Comparison of ENCODE assay signal across 8 mouse cellular contexts in genomic region chr13:37509352-37509851, GRCm38 (mm10).
DNase-seq lines count a peak whose midpoint lies in the region; ATAC-seq lines count a peak whose summit lies in the region.

No protein-coding gene starts in this region.

- peaks cover 69% of the 10 kb centered on the region for H3K4me1 ChIP-seq in kidney, embryonic 15.5 days
- peaks cover 30% of the 10 kb centered on the region for H3K4me1 ChIP-seq in forebrain, embryonic 13.5 days
- peaks cover 53% of the 10 kb centered on the region for H3K4me1 ChIP-seq in intestine, embryonic 14.5 days (replicated peaks; ENCODE audit: control insufficient read depth, insufficient read depth, low read length)

- H3K4me3 ChIP-seq in kidney, embryonic 15.5 days (replicated peaks) = no peak overlapping the region
- H3K4me3 ChIP-seq in forebrain, embryonic 13.5 days = no peak overlapping the region
- no peak overlapping the region for H3K4me3 ChIP-seq in intestine, embryonic 14.5 days (ENCODE audit: low read depth, low read length)

- H3K36me3 ChIP-seq in kidney, embryonic 15.5 days = no peaks in the 10 kb centered on the region
- no peaks in the 10 kb centered on the region for H3K36me3 ChIP-seq in forebrain, embryonic 13.5 days (ENCODE audit: poor library complexity, severe bottlenecking)
- H3K36me3 ChIP-seq in intestine, embryonic 14.5 days (ENCODE audit: control insufficient read depth, insufficient read depth, low read length) = no peaks in the 10 kb centered on the region

- no peaks in the 10 kb centered on the region for H3K27me3 ChIP-seq in kidney, embryonic 15.5 days
- no peaks in the 10 kb centered on the region for H3K27me3 ChIP-seq in forebrain, embryonic 13.5 days
- no peaks in the 10 kb centered on the region for H3K27me3 ChIP-seq in intestine, embryonic 14.5 days (replicated peaks; ENCODE audit: control insufficient read depth, insufficient read depth, low read length)

- H3K9ac ChIP-seq in kidney, embryonic 15.5 days = no peak overlapping the region
- no peak overlapping the region for H3K9ac ChIP-seq in forebrain, embryonic 13.5 days
- H3K9ac ChIP-seq in intestine, embryonic 14.5 days (ENCODE audit: low read length) = no peak overlapping the region; the same call in 1 of the 2 replicates

- 13% methylated on average over 12 of the region's 12 CpGs for WGBS in kidney, embryonic 15.5 days
- whole genome bisulfite sequencing in forebrain, embryonic 13.5 days = 39% methylated on average over 12 of the region's 12 CpGs
- WGBS in intestine, embryonic 14.5 days = 4% methylated on average over 12 of the region's 12 CpGs

- no peaks in the 10 kb centered on the region for H3K9me3 ChIP-seq in kidney, embryonic 15.5 days (replicated peaks)
- H3K9me3 ChIP-seq in forebrain, embryonic 13.5 days (replicated peaks) = no peaks in the 10 kb centered on the region
- H3K9me3 ChIP-seq in intestine, embryonic 14.5 days (ENCODE audit: control insufficient read depth, low read length) = no peaks in the 10 kb centered on the region

- H3K27ac ChIP-seq in kidney, embryonic 15.5 days = peak overlapping the region; percentile 85
- 0 out of 2 replicates have a peak overlapping the region, but pooled peaks have one; percentile 25 for H3K27ac ChIP-seq in forebrain, embryonic 13.5 days
- H3K27ac ChIP-seq in intestine, embryonic 14.5 days (ENCODE audit: low read depth) = peak overlapping the region; percentile 79

- ATAC-seq in kidney, embryonic 15.5 days (replicated peaks; ENCODE audit: low FRiP score) = peak; percentile 47
- ATAC-seq in forebrain, embryonic 13.5 days = peak; percentile 47
- peak; percentile 43 for ATAC-seq in intestine, embryonic 14.5 days (replicated peaks; ENCODE audit: low FRiP score, low TSS enrichment, low read depth)
- no peak for ATAC-seq in cerebellum, adult (ENCODE audit: insufficient number of reproducible peaks, low FRiP score, low TSS enrichment)

- H3K4me2 ChIP-seq in kidney, embryonic 15.5 days = peak overlapping the region; percentile 27; the same call in 1 of the 2 replicates
- H3K4me2 ChIP-seq in forebrain, embryonic 13.5 days = no peak overlapping the region
- peak overlapping the region; percentile 29 for H3K4me2 ChIP-seq in intestine, embryonic 14.5 days (ENCODE audit: low read length)

- DNase-seq in kidney, adult 18-20 months = no peak
- peak; percentile 63 for DNase-seq in intestine, embryonic 14.5 days (ENCODE audit: low spot score)
- peak; percentile 85 for DNase-seq in lung, postnatal 10 days
- DNase-seq in thymus, postnatal 25 days = peak; percentile 30
- no peak for DNase-seq in adrenal gland, adult 18-20 months (ENCODE audit: low spot score in 2 of 2)

Comparison
In these comparisons a context has a peak if more than half of its experiments do, and no peak if none do; other contexts are left out.
1. H3K27ac ChIP-seq: peak in every context shown above with its lines; median percentile 85 in kidney, embryonic 15.5 days; 79 in intestine, embryonic 14.5 days; 25 in forebrain, embryonic 13.5 days.
2. DNase-seq: peak in intestine, embryonic 14.5 days (single experiment), lung, postnatal 10 days (single experiment) and thymus, postnatal 25 days (single experiment); none in kidney, adult 18-20 months (single experiment) and adrenal gland, adult 18-20 months (0 of 2).